8 mouse cellular contexts compared by ENCODE assay signal in the genomic region with DNA sequence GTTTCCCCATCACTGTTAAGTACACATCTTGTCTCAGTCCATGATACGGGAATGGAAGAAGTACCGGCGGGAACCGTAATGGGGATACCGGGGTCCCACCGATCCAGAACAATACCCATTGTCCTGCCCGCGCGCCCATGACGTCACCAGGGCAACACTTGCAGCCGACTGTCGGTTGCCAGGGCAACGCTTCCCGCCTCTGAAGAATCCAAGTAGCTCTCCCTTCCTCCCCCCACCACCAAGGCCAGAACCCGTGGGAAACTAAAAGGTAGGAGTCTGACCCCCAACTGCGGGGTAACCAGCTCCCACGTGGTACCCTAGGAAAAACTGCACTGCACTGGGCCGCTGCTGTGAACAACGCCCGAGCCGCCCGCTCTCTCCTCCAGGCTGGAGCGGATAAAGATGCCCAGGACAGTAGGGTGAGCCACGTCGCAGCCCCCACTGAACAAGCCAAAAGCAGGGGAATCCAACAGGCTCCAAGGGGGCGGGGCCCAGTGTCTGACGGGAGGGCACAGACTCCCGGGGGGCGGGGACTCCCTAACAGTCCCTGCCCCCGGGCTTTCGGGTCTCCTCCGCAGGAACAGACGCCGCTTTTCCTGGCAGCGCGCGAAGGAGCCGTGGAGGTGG. TPM values are rescaled to one million over a fixed set of nuclear protein-coding genes. Genes with fewer than 3 reads are reported as not detected.
DNase-seq lines count a peak whose midpoint lies in the region; ATAC-seq and TF ChIP-seq lines count a peak whose summit lies in the region.

No protein-coding gene starts in this region.

- H3K27me3 ChIP-seq in hindbrain, embryonic 10.5 days (ENCODE audit: insufficient read depth, poor library complexity, severe bottlenecking), result no peaks in the 10 kb centered on the region
- no peaks in the 10 kb centered on the region for H3K27me3 ChIP-seq in lung, embryonic 15.5 days
- no peaks in the 10 kb centered on the region for H3K27me3 ChIP-seq in thymus, adult 2 months (ENCODE audit: control insufficient read depth, insufficient read depth, low read length)

- H3K4me2 ChIP-seq in lung, embryonic 15.5 days, result peak overlapping the region; percentile 96

- TF ChIP-seq POLR2A in olfactory bulb, adult 2 months (IDR thresholded peaks at IDR 0.05; ENCODE audit: insufficient read depth, low read depth, low read length), result no peak
- no peak for TF ChIP-seq POLR2A in thymus, adult 2 months (IDR thresholded peaks at IDR 0.05; ENCODE audit: control insufficient read depth, extremely low read depth, insufficient read depth, low read length, poor library complexity)

- DNase-seq in NIH3T3 (ENCODE audit: low read depth), result peak; percentile 93
- peak; percentile 91 for DNase-seq in cerebellum, adult 9-10 months
- peak; percentile 85 for DNase-seq in forelimb bud, embryonic 11.5 days (ENCODE audit: low read depth, low spot score)
- DNase-seq in hindbrain, embryonic 10.5 days (ENCODE audit: low spot score), result peak; percentile 95
- DNase-seq in layer of hippocampus, postnatal 10 days (ENCODE audit: low spot score in 2 of 2), result peak; percentile 91 to 95
- DNase-seq in thymus, adult 2 months, result peak; percentile 90

- TF ChIP-seq CTCF in olfactory bulb, adult 2 months (IDR thresholded peaks at IDR 0.05; ENCODE audit: insufficient read depth, low read depth, low read length), result no peak
- no peak for TF ChIP-seq CTCF in thymus, adult 2 months (IDR thresholded peaks at IDR 0.05; ENCODE audit: borderline replicate concordance, control insufficient read depth, extremely low read depth, insufficient read depth, low read length, poor library complexity)

- peak overlapping the region; percentile 67 for H3K4me3 ChIP-seq in hindbrain, embryonic 10.5 days
- peak overlapping the region; percentile 83 for H3K4me3 ChIP-seq in lung, embryonic 15.5 days
- H3K4me3 ChIP-seq in olfactory bulb, adult 2 months (ENCODE audit: insufficient read depth, low read depth, low read length), result peak overlapping the region; percentile 76
- peak overlapping the region; percentile 79 for H3K4me3 ChIP-seq in thymus, adult 2 months (ENCODE audit: control insufficient read depth, insufficient read depth, low read length)

- peak overlapping the region; percentile 98 for H3K9ac ChIP-seq in lung, embryonic 15.5 days

- peaks cover 87% of the 10 kb centered on the region for H3K4me1 ChIP-seq in hindbrain, embryonic 10.5 days (replicated peaks)
- peaks cover 51% of the 10 kb centered on the region for H3K4me1 ChIP-seq in lung, embryonic 15.5 days
- H3K4me1 ChIP-seq in olfactory bulb, adult 2 months (ENCODE audit: control insufficient read depth, insufficient read depth, low read length), result peaks cover 33% of the 10 kb centered on the region
- H3K4me1 ChIP-seq in thymus, adult 2 months (replicated peaks; ENCODE audit: control insufficient read depth, insufficient read depth, low read length), result peaks cover 23% of the 10 kb centered on the region

- WGBS in hindbrain, embryonic 10.5 days, result under 1% methylated on average over 38 of the region's 38 CpGs
- WGBS in lung, embryonic 15.5 days, result 2% methylated on average over 38 of the region's 38 CpGs
- WGBS in olfactory bulb, adult 2 months, result under 1% methylated on average over 38 of the region's 38 CpGs
- under 1% methylated on average over 38 of the region's 38 CpGs for whole genome bisulfite sequencing in thymus, adult 2 months

- no peaks in the 10 kb centered on the region for H3K9me3 ChIP-seq in hindbrain, embryonic 10.5 days
- H3K9me3 ChIP-seq in lung, embryonic 15.5 days, result no peaks in the 10 kb centered on the region

- H3K36me3 ChIP-seq in hindbrain, embryonic 10.5 days, result no peaks in the 10 kb centered on the region
- H3K36me3 ChIP-seq in lung, embryonic 15.5 days, result no peaks in the 10 kb centered on the region
- H3K36me3 ChIP-seq in thymus, adult 2 months (ENCODE audit: control insufficient read depth, insufficient read depth, low read length), result no peaks in the 10 kb centered on the region

- ATAC-seq in lung, embryonic 15.5 days (ENCODE audit: borderline replicate concordance, extremely low read depth, low FRiP score, low TSS enrichment), result peak; percentile 82

- H3K27ac ChIP-seq in hindbrain, embryonic 10.5 days, result peak overlapping the region; percentile 98
- peak overlapping the region; percentile 99 for H3K27ac ChIP-seq in lung, embryonic 15.5 days
- H3K27ac ChIP-seq in olfactory bulb, adult 2 months (ENCODE audit: insufficient read depth, low read depth, low read length), result peak overlapping the region; percentile 96
- H3K27ac ChIP-seq in thymus, adult 2 months (ENCODE audit: control insufficient read depth, insufficient read depth, low read length), result no peak overlapping the region

RNA-seq across cellular contexts. Expression of a gene that starts 2.7 kb away (rescaled TPM):
- 8.1 and 8.4 TPM in 2 replicates for polyA plus RNA-seq in hindbrain, embryonic 10.5 days (2016; fragmentation: Nextera tagmentation; extraction: Ambion mirVana)
- total RNA-seq in layer of hippocampus, postnatal 10 days (2021), result 1 to 10 TPM; 2.3 to 4.3 TPM
- polyA plus RNA-seq in lung, embryonic 15.5 days (2015; fragmentation: Nextera tagmentation; extraction: Ambion mirVana), result 11.5 and 17.9 TPM in 2 replicates
- polyA plus RNA-seq in olfactory bulb, adult 2 months (2012; ENCODE audit: insufficient read depth, insufficient read length, low replicate concordance, missing spikeins), result not detected in 2 replicates
- polyA plus RNA-seq in thymus, adult 2 months (2012; rRNA removed), result 208 and 222 TPM in 2 replicates

RNA-seq across cellular contexts. Expression of a gene that starts 4.2 kb away (rescaled TPM):
- 17.7 and 17.8 TPM in 2 replicates for polyA plus RNA-seq in hindbrain, embryonic 10.5 days (2016; fragmentation: Nextera tagmentation; extraction: Ambion mirVana)
- total RNA-seq in layer of hippocampus, postnatal 10 days (2021), result 10 to 100 TPM; 36.0 to 40.1 TPM
- polyA plus RNA-seq in lung, embryonic 15.5 days (2015; fragmentation: Nextera tagmentation; extraction: Ambion mirVana), result 8.8 and 9.8 TPM in 2 replicates
- not detected in 2 replicates for polyA plus RNA-seq in olfactory bulb, adult 2 months (2012; ENCODE audit: insufficient read depth, insufficient read length, low replicate concordance, missing spikeins)
- 144 and 146 TPM in 2 replicates for polyA plus RNA-seq in thymus, adult 2 months (2012; rRNA removed)

RNA-seq across cellular contexts. Expression of a gene that starts 10.8 kb away (rescaled TPM):
- 2.0 and 2.7 TPM in 2 replicates for polyA plus RNA-seq in hindbrain, embryonic 10.5 days (2016; fragmentation: Nextera tagmentation; extraction: Ambion mirVana)
- total RNA-seq in layer of hippocampus, postnatal 10 days (2021), result 1 to 10 TPM; 1.2 to 2.4 TPM
- polyA plus RNA-seq in lung, embryonic 15.5 days (2015; fragmentation: Nextera tagmentation; extraction: Ambion mirVana), result 197 and 248 TPM in 2 replicates
- polyA plus RNA-seq in olfactory bulb, adult 2 months (2012; ENCODE audit: insufficient read depth, insufficient read length, low replicate concordance, missing spikeins), result not detected in 2 replicates
- 13.4 and 18.8 TPM in 2 replicates for polyA plus RNA-seq in thymus, adult 2 months (2012; rRNA removed)

RNA-seq across cellular contexts. Expression of a gene that starts 16.6 kb away (rescaled TPM):
- 202 and 223 TPM in 2 replicates for polyA plus RNA-seq in hindbrain, embryonic 10.5 days (2016; fragmentation: Nextera tagmentation; extraction: Ambion mirVana)
- total RNA-seq in layer of hippocampus, postnatal 10 days (2021), result 100 to 1,000 TPM in 1 of 2 experiments, 10 to 100 TPM in 1; 96.4 to 102 TPM
- 122 and 124 TPM in 2 replicates for polyA plus RNA-seq in lung, embryonic 15.5 days (2015; fragmentation: Nextera tagmentation; extraction: Ambion mirVana)
- not detected in 2 replicates for polyA plus RNA-seq in olfactory bulb, adult 2 months (2012; ENCODE audit: insufficient read depth, insufficient read length, low replicate concordance, missing spikeins)
- 140 and 175 TPM in 2 replicates for polyA plus RNA-seq in thymus, adult 2 months (2012; rRNA removed)

RNA-seq across cellular contexts. Expression of a gene that starts 17.2 kb away (rescaled TPM):
- 68.1 and 104 TPM in 2 replicates for polyA plus RNA-seq in hindbrain, embryonic 10.5 days (2016; fragmentation: Nextera tagmentation; extraction: Ambion mirVana)
- total RNA-seq in layer of hippocampus, postnatal 10 days (2021), result 100 to 1,000 TPM; 164 to 172 TPM
- 51.8 and 51.9 TPM in 2 replicates for polyA plus RNA-seq in lung, embryonic 15.5 days (2015; fragmentation: Nextera tagmentation; extraction: Ambion mirVana)
- 342 TPM in 1 of 2 replicates, not detected in the other for polyA plus RNA-seq in olfactory bulb, adult 2 months (2012; ENCODE audit: insufficient read depth, insufficient read length, low replicate concordance, missing spikeins)
- polyA plus RNA-seq in thymus, adult 2 months (2012; rRNA removed), result 316 and 350 TPM in 2 replicates
